Mouse (Mus musculus) CD4-positive, CD25-positive, alpha-beta regulatory T cell, adult 2 months (primary cell): Measurements from ENCODE around the gene Gm5286.
"Not testable (repeated sequence)": the region's sequence is repeated elsewhere in the genome, so short reads cannot be mapped to it uniquely, and the experiment has no call there.

Experiments used
- DNase-seq: peaks from one replicate; pipeline ENCODE4 v3.0.0-alpha.2; 2012; ENCODE audit warnings: low read depth, low spot score

Gene Gm5286

DNA sequence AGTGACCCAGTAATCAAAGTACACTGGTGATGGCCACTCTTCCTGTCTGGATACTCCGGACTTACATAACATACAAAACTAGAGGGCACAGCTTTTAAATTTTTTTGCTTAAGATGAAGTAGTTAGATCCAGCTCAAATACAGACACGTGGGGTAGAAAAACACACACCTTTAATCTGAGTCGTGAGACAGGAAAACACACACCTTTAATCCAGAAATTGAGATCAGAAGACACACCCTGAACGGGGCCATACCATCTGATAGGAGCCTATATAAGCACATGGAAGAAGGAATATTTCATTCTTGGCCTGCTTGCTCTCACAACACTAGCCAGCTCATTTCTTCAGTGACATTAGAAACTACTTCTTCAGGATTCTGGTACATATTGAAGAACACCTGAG lies at the start of gene Gm5286:
Gm5286 (plus strand) TSS at position 301 of the 400 bp plus-strand sequence.
- not testable (repeated sequence) for DNase-seq

- DNase-seq = not testable (repeated sequence)
Measured at GRCm38 (mm10) chr3:94167351-94167750, 29.2 kb upstream of the Gm5286 start.

DNA sequence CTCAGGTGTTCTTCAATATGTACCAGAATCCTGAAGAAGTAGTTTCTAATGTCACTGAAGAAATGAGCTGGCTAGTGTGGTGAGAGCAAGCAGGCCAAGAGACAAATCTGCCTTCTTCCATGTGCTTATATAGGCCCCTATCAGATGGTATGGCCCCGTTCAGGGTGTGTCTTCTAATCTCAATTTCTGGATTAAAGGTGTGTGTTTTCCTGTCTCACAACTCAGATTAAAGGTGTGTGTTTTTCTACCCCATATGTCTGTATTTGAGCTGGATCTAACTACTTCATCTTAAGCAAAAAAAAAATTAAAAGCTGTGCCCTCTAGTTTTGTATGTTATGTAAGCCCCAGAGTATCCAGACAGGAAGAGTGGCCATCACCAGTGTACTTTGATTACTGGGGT lies 18.4 kb upstream of the Gm5286 start, which contains the start of gene Gm10696:
Gm10696 (minus strand) TSS at position 101 of the 400 bp plus-strand sequence.
- not testable (repeated sequence) for DNase-seq
